Mouse (Mus musculus): ENCODE measurements around the gene Prss36.
A peak's percentile ranks its signal among the peaks of the same experiment; 100 is the strongest.
"Not testable (repeated sequence)": the region's sequence is repeated elsewhere in the genome, so short reads cannot be mapped to it uniquely, and the experiment has no call there.

The Prss36 gene

GRCm38 (mm10) chr7:127946470-127947023 is at the start of gene Prss36:
TSS of gene Prss36 (minus strand) at chr7:127946725.
- DNase-seq (ENCODE audit: low read depth, low spot score) = no peak

GRCm38 (mm10) chr7:127993341-127993977 is 46.9 kb upstream of the Prss36 start, which contains the start of gene Pycard:
TSS of gene Pycard (minus strand) at chr7:127993867.
- DNase-seq (ENCODE audit: low read depth, low spot score) = peak; percentile 44

GRCm38 (mm10) chr7:127992488-127993340 is 46.2 kb upstream of the Prss36 start:
- no peak for DNase-seq (ENCODE audit: low read depth, low spot score)

- DNase-seq (ENCODE audit: low read depth, low spot score) = peak; percentile 82
These were observed 45.3 kb upstream of the Prss36 start for GRCm38 (mm10) chr7:127991643-127992487.

- DNase-seq (ENCODE audit: low read depth, low spot score) = no peak
These were observed 42.4 kb upstream of the Prss36 start for GRCm38 (mm10) chr7:127988904-127989303.

GRCm38 (mm10) chr7:127980606-127981005 is 34.1 kb upstream of the Prss36 start:
- no peak for DNase-seq (ENCODE audit: low read depth, low spot score)

GRCm38 (mm10) chr7:127978856-127979255 is 32.3 kb upstream of the Prss36 start:
- DNase-seq (ENCODE audit: low read depth, low spot score) = no peak

- no peak for DNase-seq (ENCODE audit: low read depth, low spot score)
These were observed 27.9 kb upstream of the Prss36 start for GRCm38 (mm10) chr7:127974413-127974930.

- peak; percentile 84 for DNase-seq (ENCODE audit: low read depth, low spot score)
These were observed 21.6 kb upstream of the Prss36 start for GRCm38 (mm10) chr7:127967922-127968828.

- peak; percentile 97 for DNase-seq (ENCODE audit: low read depth, low spot score)
These were observed 20.7 kb upstream of the Prss36 start, which contains the start of gene Fus for GRCm38 (mm10) chr7:127967004-127967921. TSS of gene Fus (plus strand) at chr7:127967457.

- no peak for DNase-seq (ENCODE audit: low read depth, low spot score)
These were observed 19.9 kb upstream of the Prss36 start for GRCm38 (mm10) chr7:127966371-127966918.

GRCm38 (mm10) chr7:127959364-127959763 is 12.8 kb upstream of the Prss36 start:
- DNase-seq (ENCODE audit: low read depth, low spot score) = no peak

GRCm38 (mm10) chr7:127952864-127953581 is 6.5 kb upstream of the Prss36 start:
- DNase-seq (ENCODE audit: low read depth, low spot score) = no peak

- DNase-seq (ENCODE audit: low read depth, low spot score) = no peak
These were observed 1.9 kb downstream of the Prss36 start for GRCm38 (mm10) chr7:127944614-127945013.

GRCm38 (mm10) chr7:127942097-127942496 is 4.4 kb downstream of the Prss36 start:
- DNase-seq (ENCODE audit: low read depth, low spot score) = not testable (repeated sequence)

GRCm38 (mm10) chr7:127936216-127936884 is 10.2 kb downstream of the Prss36 start:
- no peak for DNase-seq (ENCODE audit: low read depth, low spot score)

- peak; percentile 54 for DNase-seq (ENCODE audit: low read depth, low spot score)
These were observed 10.8 kb downstream of the Prss36 start for GRCm38 (mm10) chr7:127935748-127936159.
